Mouse (Mus musculus): Measurements from ENCODE around the gene Tbx1. TPM values are rescaled to one million over a fixed set of nuclear protein-coding genes. Genes with fewer than 3 reads are reported as not detected.

The Tbx1 gene
- polyA plus RNA-seq, 1 experiment from 2014 or later, result 0.28 TPM

GRCm38 (mm10) chr16:18598006-18598405 lies 7.5 kb upstream of the Tbx1 start:
- Histone ChIP-seq H3K27me3 (replicated peaks; ENCODE audit: control insufficient read depth, insufficient read depth, low read length) (peaks cover 8% of the 10 kb centered on the region), H3K4me3 (replicated peaks; ENCODE audit: low read length) (no peak overlapping the region), H3K4me1 (replicated peaks; ENCODE audit: control insufficient read depth, insufficient read depth, low read length) (no peaks in the 10 kb centered on the region), H3K4me2 (ENCODE audit: low read length) (no peak overlapping the region), H3K27ac (ENCODE audit: low read length) (no peak overlapping the region), H3K9ac (replicated peaks; ENCODE audit: low read depth, low read length) (no peak overlapping the region), H3K36me3 (ENCODE audit: control insufficient read depth, insufficient read depth) (no peaks in the 10 kb centered on the region), H3K9me3 (ENCODE audit: control insufficient read depth, low read length) (no peaks in the 10 kb centered on the region)
- 82% methylated on average over 3 of the region's 3 CpGs for WGBS
- ATAC-seq, result no peak

GRCm38 (mm10) chr16:18596255-18596654 lies 5.8 kb upstream of the Tbx1 start:
- Histone ChIP-seq H3K9me3 (ENCODE audit: control insufficient read depth, low read length) (no peaks in the 10 kb centered on the region), H3K4me2 (ENCODE audit: low read length) (no peak overlapping the region), H3K4me1 (replicated peaks; ENCODE audit: control insufficient read depth, insufficient read depth, low read length) (peaks cover 5% of the 10 kb centered on the region; the same call in 1 of the 2 replicates), H3K27ac (ENCODE audit: low read length) (no peak overlapping the region), H3K4me3 (replicated peaks; ENCODE audit: low read length) (no peak overlapping the region), H3K9ac (replicated peaks; ENCODE audit: low read depth, low read length) (no peak overlapping the region), H3K27me3 (replicated peaks; ENCODE audit: control insufficient read depth, insufficient read depth, low read length) (peaks cover 16% of the 10 kb centered on the region), H3K36me3 (ENCODE audit: control insufficient read depth, insufficient read depth) (no peaks in the 10 kb centered on the region)
- no peak for ATAC-seq
- WGBS, result 42% methylated on average over 5 of the region's 5 CpGs

DNA sequence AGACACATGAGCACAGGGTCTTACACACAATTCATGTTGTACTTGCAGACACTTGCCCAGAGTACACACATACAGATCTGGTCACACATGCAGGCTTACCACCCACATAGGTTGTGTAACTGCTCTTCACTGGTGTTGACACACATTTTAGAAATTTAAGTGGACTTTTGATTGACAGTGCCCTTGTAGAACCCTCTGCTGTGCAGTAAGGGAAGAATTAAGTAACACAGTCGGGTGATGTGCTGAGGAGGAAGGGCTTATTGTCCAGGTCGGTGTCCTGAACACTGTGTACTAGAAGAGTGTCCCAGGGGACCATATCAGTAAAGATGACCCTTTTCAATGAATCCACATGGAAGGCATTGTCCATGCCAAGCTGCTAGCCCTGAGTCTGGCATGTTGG lies 3.5 kb upstream of the Tbx1 start:
- Histone ChIP-seq H3K27ac (ENCODE audit: low read length) (no peak overlapping the region), H3K27me3 (replicated peaks; ENCODE audit: control insufficient read depth, insufficient read depth, low read length) (peaks cover 39% of the 10 kb centered on the region), H3K4me1 (replicated peaks; ENCODE audit: control insufficient read depth, insufficient read depth, low read length) (peaks cover 9% of the 10 kb centered on the region; the same call in 1 of the 2 replicates), H3K36me3 (ENCODE audit: control insufficient read depth, insufficient read depth) (no peaks in the 10 kb centered on the region), H3K9ac (replicated peaks; ENCODE audit: low read depth, low read length) (no peak overlapping the region), H3K4me3 (replicated peaks; ENCODE audit: low read length) (no peak overlapping the region), H3K4me2 (ENCODE audit: low read length) (no peak overlapping the region), H3K9me3 (ENCODE audit: control insufficient read depth, low read length) (no peaks in the 10 kb centered on the region)
- ATAC-seq, result no peak
- WGBS, result 77% methylated on average over 2 of the region's 2 CpGs

DNA sequence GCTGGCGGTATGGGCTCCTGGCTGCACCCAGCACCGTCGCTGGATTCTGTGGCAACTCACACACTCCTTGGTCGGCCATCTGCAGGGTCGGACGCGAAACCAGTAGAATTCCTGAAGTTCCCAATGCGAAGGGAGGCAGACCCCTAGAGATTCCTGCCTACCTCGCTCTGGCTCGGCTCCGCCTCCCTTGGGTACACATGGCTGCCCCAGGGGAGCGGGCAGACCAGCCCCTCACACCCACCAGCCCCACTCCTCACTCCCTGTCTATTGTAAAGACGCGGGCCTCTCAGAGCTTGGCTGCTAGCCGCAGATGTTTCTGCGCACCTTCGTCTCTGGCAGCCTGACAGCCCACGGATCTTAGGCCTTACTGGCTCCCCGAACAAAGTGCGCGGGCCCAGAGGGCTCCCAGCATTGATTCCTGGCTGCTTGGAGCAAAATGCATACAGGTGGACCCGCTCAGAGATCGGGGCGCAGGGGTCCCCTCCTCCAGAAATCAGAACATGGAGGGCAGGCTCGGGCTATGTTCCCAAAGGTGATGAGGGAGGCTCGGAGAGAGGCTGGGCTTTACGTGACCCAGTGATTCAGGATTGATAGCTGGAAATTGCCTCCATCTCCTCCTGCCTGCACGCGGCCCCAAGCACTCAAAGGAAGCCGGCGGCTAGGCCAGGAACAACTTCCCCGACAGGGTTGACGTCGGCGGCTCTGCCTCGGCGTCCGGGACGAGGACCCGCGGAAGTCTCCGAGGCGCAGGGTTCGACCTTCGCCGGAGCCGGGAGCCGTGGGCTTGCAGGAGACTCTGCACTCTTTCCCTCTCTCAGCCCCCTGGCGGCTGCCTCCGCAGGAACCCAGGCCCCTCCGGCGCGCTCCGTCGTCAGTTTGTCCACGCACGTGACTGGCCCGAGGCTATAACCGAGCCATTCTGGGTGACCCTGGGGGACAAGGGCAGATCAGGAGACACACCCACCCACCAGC lies 862 bp upstream of the Tbx1 start:
- WGBS, result 1% methylated on average over 59 of the region's 59 CpGs
- Histone ChIP-seq H3K27me3 (replicated peaks; ENCODE audit: control insufficient read depth, insufficient read depth, low read length) (peaks cover 61% of the 10 kb centered on the region), H3K4me2 (ENCODE audit: low read length) (peak overlapping the region; percentile 36), H3K27ac (ENCODE audit: low read length) (no peak overlapping the region), H3K4me3 (replicated peaks; ENCODE audit: low read length) (peak overlapping the region; percentile 19; the same call in 1 of the 2 replicates), H3K9me3 (ENCODE audit: control insufficient read depth, low read length) (no peaks in the 10 kb centered on the region), H3K36me3 (ENCODE audit: control insufficient read depth, insufficient read depth) (no peaks in the 10 kb centered on the region), H3K4me1 (replicated peaks; ENCODE audit: control insufficient read depth, insufficient read depth, low read length) (peaks cover 21% of the 10 kb centered on the region), H3K9ac (replicated peaks; ENCODE audit: low read depth, low read length) (no peak overlapping the region)
- 0 out of 2 replicates have a peak, but pooled peaks have one; percentile 24 for ATAC-seq

- WGBS, result 15% methylated on average over 9 of the region's 9 CpGs
- ATAC-seq, result no peak
- Histone ChIP-seq H3K4me3 (replicated peaks; ENCODE audit: low read length) (no peak overlapping the region), H3K36me3 (ENCODE audit: control insufficient read depth, insufficient read depth) (no peaks in the 10 kb centered on the region), H3K27ac (ENCODE audit: low read length) (no peak overlapping the region), H3K4me2 (ENCODE audit: low read length) (no peak overlapping the region), H3K4me1 (replicated peaks; ENCODE audit: control insufficient read depth, insufficient read depth, low read length) (peaks cover 26% of the 10 kb centered on the region), H3K27me3 (replicated peaks; ENCODE audit: control insufficient read depth, insufficient read depth, low read length) (peaks cover 79% of the 10 kb centered on the region), H3K9ac (replicated peaks; ENCODE audit: low read depth, low read length) (no peak overlapping the region), H3K9me3 (ENCODE audit: control insufficient read depth, low read length) (no peaks in the 10 kb centered on the region)
Observed at GRCm38 (mm10) chr16:18589080-18589621, 1.3 kb downstream of the Tbx1 start.

GRCm38 (mm10) chr16:18588738-18589055 lies 1.8 kb downstream of the Tbx1 start:
- Histone ChIP-seq H3K9ac (replicated peaks; ENCODE audit: low read depth, low read length) (no peak overlapping the region), H3K4me3 (replicated peaks; ENCODE audit: low read length) (no peak overlapping the region), H3K4me2 (ENCODE audit: low read length) (no peak overlapping the region), H3K9me3 (ENCODE audit: control insufficient read depth, low read length) (no peaks in the 10 kb centered on the region), H3K27ac (ENCODE audit: low read length) (no peak overlapping the region), H3K36me3 (ENCODE audit: control insufficient read depth, insufficient read depth) (no peaks in the 10 kb centered on the region), H3K4me1 (replicated peaks; ENCODE audit: control insufficient read depth, insufficient read depth, low read length) (peaks cover 26% of the 10 kb centered on the region), H3K27me3 (replicated peaks; ENCODE audit: control insufficient read depth, insufficient read depth, low read length) (peaks cover 83% of the 10 kb centered on the region)
- ATAC-seq, result no peak
- 3% methylated on average over 31 of the region's 31 CpGs for WGBS

GRCm38 (mm10) chr16:18587847-18588737 lies 2.4 kb downstream of the Tbx1 start:
- no peak overlapping the region for H3K4me2 ChIP-seq (ENCODE audit: low read length)

GRCm38 (mm10) chr16:18586906-18587546 lies 3.4 kb downstream of the Tbx1 start:
- ATAC-seq, result no peak
- peak overlapping the region; percentile 38 for H3K4me3 ChIP-seq (replicated peaks; ENCODE audit: low read length)
- H3K27me3 ChIP-seq (replicated peaks; ENCODE audit: control insufficient read depth, insufficient read depth, low read length), result peaks cover 90% of the 10 kb centered on the region
- H3K9me3 ChIP-seq (ENCODE audit: control insufficient read depth, low read length), result no peaks in the 10 kb centered on the region
- H3K36me3 ChIP-seq (ENCODE audit: control insufficient read depth, insufficient read depth), result no peaks in the 10 kb centered on the region
- H3K4me2 ChIP-seq (ENCODE audit: low read length), result peak overlapping the region; percentile 52
- H3K27ac ChIP-seq (ENCODE audit: low read length), result no peak overlapping the region
- H3K4me1 ChIP-seq (replicated peaks; ENCODE audit: control insufficient read depth, insufficient read depth, low read length), result peaks cover 33% of the 10 kb centered on the region
- 1% methylated on average over 12 of the region's 62 CpGs for WGBS
- no peak overlapping the region for H3K9ac ChIP-seq (replicated peaks; ENCODE audit: low read depth, low read length)

More at GRCm38 (mm10) chr16:18587847-18588737, 2.4 kb downstream of the Tbx1 start:
- Histone ChIP-seq H3K9ac (replicated peaks; ENCODE audit: low read depth, low read length) (no peak overlapping the region), H3K4me3 (replicated peaks; ENCODE audit: low read length) (no peak overlapping the region), H3K4me1 (replicated peaks; ENCODE audit: control insufficient read depth, insufficient read depth, low read length) (peaks cover 26% of the 10 kb centered on the region), H3K9me3 (ENCODE audit: control insufficient read depth, low read length) (no peaks in the 10 kb centered on the region), H3K36me3 (ENCODE audit: control insufficient read depth, insufficient read depth) (no peaks in the 10 kb centered on the region), H3K27me3 (replicated peaks; ENCODE audit: control insufficient read depth, insufficient read depth, low read length) (peaks cover 85% of the 10 kb centered on the region), H3K27ac (ENCODE audit: low read length) (no peak overlapping the region)
- WGBS, result under 1% methylated on average over 57 of the region's 57 CpGs
- ATAC-seq, result no peak
